10 mouse cellular contexts compared by ENCODE assay signal in genomic region chr4:21755123-21755789, GRCm38 (mm10). TPM values are rescaled to one million over a fixed set of nuclear protein-coding genes. Genes with fewer than 3 reads are reported as not detected.
DNase-seq lines count a peak whose midpoint lies in the region; ATAC-seq lines count a peak whose summit lies in the region.
"Had no signal": no experiment of that assay in that cellular context is flagged by ENCODE, and none has a peak within 500 bp of the region (broad histone marks: within the 10 kb centered on the region; RNA-seq: fewer than 3 reads in every experiment).

No protein-coding gene starts in this region.

- H3K36me3 ChIP-seq in hindbrain, embryonic 11.5 days (ENCODE audit: control insufficient read depth, insufficient read depth, low read length): no peaks in the 10 kb centered on the region
- H3K36me3 ChIP-seq in hindbrain, embryonic 16.5 days (ENCODE audit: control insufficient read depth, insufficient read depth, low read length): peaks cover 6% of the 10 kb centered on the region; the same call in 1 of the 2 replicates

- no peaks in the 10 kb centered on the region for H3K27me3 ChIP-seq in hindbrain, embryonic 11.5 days (ENCODE audit: control insufficient read depth, insufficient read depth, low read length)
- H3K27me3 ChIP-seq in hindbrain, embryonic 16.5 days (replicated peaks; ENCODE audit: control insufficient read depth, insufficient read depth, low read length): no peaks in the 10 kb centered on the region

- ATAC-seq in inflammation-experienced regulatory T-cells, adult 6 months: peak; percentile 34
- peak; percentile 88 for ATAC-seq in megakaryocyte progenitor cell, adult 5-6 weeks (replicated peaks; ENCODE audit: poor library complexity)
- ATAC-seq in hindbrain, embryonic 11.5 days (ENCODE audit: low FRiP score): no peak
- ATAC-seq in hindbrain, embryonic 16.5 days: no peak
- ATAC-seq: forebrain, embryonic 16.5 days had no signal

- no peak overlapping the region for H3K27ac ChIP-seq in hindbrain, embryonic 11.5 days (ENCODE audit: low read depth, low read length)
- H3K27ac ChIP-seq in hindbrain, embryonic 16.5 days (ENCODE audit: low read depth, low read length): no peak overlapping the region
- H3K27ac ChIP-seq: embryonic facial prominence, embryonic 10.5 days had no signal

- peak; percentile 90 for DNase-seq in 416B (ENCODE audit: low read depth)
- DNase-seq in ES-CJ7 (ENCODE audit: low read depth, low spot score): peak; percentile 80
- DNase-seq in urinary bladder, postnatal 14 days (ENCODE audit: low spot score): no peak
- no peak for DNase-seq in hindbrain, embryonic 11.5 days (ENCODE audit: low spot score)
- no peak for DNase-seq in adrenal gland, postnatal 10 days

- WGBS in hindbrain, embryonic 11.5 days: 78% methylated on average over 4 of the region's 4 CpGs
- 69% methylated on average over 4 of the region's 4 CpGs for WGBS in hindbrain, embryonic 16.5 days

- no peak overlapping the region for H3K4me3 ChIP-seq in hindbrain, embryonic 11.5 days (ENCODE audit: low read depth, low read length)
- H3K4me3 ChIP-seq in hindbrain, embryonic 16.5 days (ENCODE audit: low read length): no peak overlapping the region
- H3K4me3 ChIP-seq: embryonic facial prominence, embryonic 10.5 days had no signal

- no peaks in the 10 kb centered on the region for H3K9me3 ChIP-seq in hindbrain, embryonic 11.5 days (ENCODE audit: control insufficient read depth, low read length)
- no peaks in the 10 kb centered on the region for H3K9me3 ChIP-seq in hindbrain, embryonic 16.5 days (ENCODE audit: control insufficient read depth, low read length)
- H3K9me3 ChIP-seq: embryonic facial prominence, embryonic 10.5 days had no signal

- H3K4me1 ChIP-seq in hindbrain, embryonic 11.5 days (replicated peaks; ENCODE audit: control insufficient read depth, insufficient read depth, low read length): no peaks in the 10 kb centered on the region
- no peaks in the 10 kb centered on the region for H3K4me1 ChIP-seq in hindbrain, embryonic 16.5 days (ENCODE audit: control insufficient read depth, insufficient read depth, low read depth, low read length)
- H3K4me1 ChIP-seq: embryonic facial prominence, embryonic 10.5 days had no signal

- H3K4me2 ChIP-seq in hindbrain, embryonic 11.5 days (replicated peaks; ENCODE audit: low read depth, low read length): no peak overlapping the region
- no peak overlapping the region for H3K4me2 ChIP-seq in hindbrain, embryonic 16.5 days (ENCODE audit: low read length)

- H3K9ac ChIP-seq in hindbrain, embryonic 11.5 days (ENCODE audit: low read depth, low read length): no peak overlapping the region
- H3K9ac ChIP-seq in hindbrain, embryonic 16.5 days (ENCODE audit: low read depth, low read length): no peak overlapping the region

RNA-seq across cellular contexts. Expression of gene Usp45, which starts 11.7 kb away (rescaled TPM):
- polyA plus RNA-seq in inflammation-experienced regulatory T-cells, adult 6 months (2017; shearing (Covaris generic)): 10 to 100 TPM; 18.8 to 21.5 (median 21.1) TPM
- 19.7 and 22.7 TPM in 2 replicates for total RNA-seq in megakaryocyte progenitor cell, adult 5-6 weeks (2015)
- 11.0 and 14.8 TPM in 2 replicates for total RNA-seq in megakaryocyte progenitor cell, adult 5-6 weeks (2017)
- polyA plus RNA-seq in hindbrain, embryonic 11.5 days (2014; fragmentation: Nextera tagmentation; extraction: Ambion mirVana): 14.3 and 17.4 TPM in 2 replicates
- total RNA-seq in adrenal gland, postnatal 10 days (2021): 10 to 100 TPM; 19.1 to 22.1 TPM
- 5.2 and 5.4 TPM in 2 replicates for polyA plus RNA-seq in hindbrain, embryonic 16.5 days (2015; fragmentation: Nextera tagmentation; extraction: Ambion mirVana)

RNA-seq across cellular contexts. Expression of gene Tstd3, which starts 11.8 kb away (rescaled TPM):
- polyA plus RNA-seq in inflammation-experienced regulatory T-cells, adult 6 months (2017; shearing (Covaris generic)): 10 to 100 TPM; 22.5 to 49.5 (median 27.5) TPM
- 9.5 and 11.7 TPM in 2 replicates for total RNA-seq in megakaryocyte progenitor cell, adult 5-6 weeks (2015)
- 7.1 and 13.2 TPM in 2 replicates for total RNA-seq in megakaryocyte progenitor cell, adult 5-6 weeks (2017)
- polyA plus RNA-seq in hindbrain, embryonic 11.5 days (2014; fragmentation: Nextera tagmentation; extraction: Ambion mirVana): 29.3 and 32.0 TPM in 2 replicates
- 10 to 100 TPM; 11.4 to 17.1 TPM for total RNA-seq in adrenal gland, postnatal 10 days (2021)
- 25.4 and 28.5 TPM in 2 replicates for polyA plus RNA-seq in hindbrain, embryonic 16.5 days (2015; fragmentation: Nextera tagmentation; extraction: Ambion mirVana)

RNA-seq across cellular contexts. Expression of gene Ccnc, which starts 27.8 kb away (rescaled TPM):
- 10 to 100 TPM; 31.1 to 65.5 (median 40.1) TPM for polyA plus RNA-seq in inflammation-experienced regulatory T-cells, adult 6 months (2017; shearing (Covaris generic))
- total RNA-seq in megakaryocyte progenitor cell, adult 5-6 weeks (2015): 35.2 and 38.4 TPM in 2 replicates
- 29.7 and 39.3 TPM in 2 replicates for total RNA-seq in megakaryocyte progenitor cell, adult 5-6 weeks (2017)
- polyA plus RNA-seq in hindbrain, embryonic 11.5 days (2014; fragmentation: Nextera tagmentation; extraction: Ambion mirVana): 86.3 and 90.6 TPM in 2 replicates
- total RNA-seq in adrenal gland, postnatal 10 days (2021): 10 to 100 TPM; 20.3 to 21.7 TPM
- polyA plus RNA-seq in hindbrain, embryonic 16.5 days (2015; fragmentation: Nextera tagmentation; extraction: Ambion mirVana): 68.7 and 72.4 TPM in 2 replicates

Comparison
In these comparisons a context has a peak if more than half of its experiments do, and no peak if none do; other contexts are left out.
1. DNase-seq: peak in 416B (single experiment) and ES-CJ7 (single experiment); none in urinary bladder, postnatal 14 days (single experiment), hindbrain, embryonic 11.5 days (single experiment) and adrenal gland, postnatal 10 days (single experiment).
2. ATAC-seq: peak in inflammation-experienced regulatory T-cells, adult 6 months (single experiment) and megakaryocyte progenitor cell, adult 5-6 weeks (single experiment); none in hindbrain, embryonic 11.5 days (single experiment) and hindbrain, embryonic 16.5 days (single experiment).